Mouse (Mus musculus) heart, embryonic 10.5 days (tissue): ENCODE data around the gene Aatf. TPM values are rescaled to one million over a fixed set of nuclear protein-coding genes. Genes with fewer than 3 reads are reported as not detected.
A peak's percentile ranks its signal among the peaks of the same experiment; 100 is the strongest.
"Not testable (repeated sequence)": the region's sequence is repeated elsewhere in the genome, so short reads cannot be mapped to it uniquely, and the experiment has no call there.

ENCODE experiments used
- DNase-seq: peaks from one replicate; pipeline ENCODE4 v3.0.0-alpha.2; 2017; ENCODE audit warnings: low spot score
- H3K27ac ChIP-seq: fragments of 300-500 bp; sonication (generic); 2 replicates; pipeline ENCODE4 v1.5.1; 2016; ENCODE audit warnings: mild to moderate bottlenecking
- H3K27me3 ChIP-seq: fragments of 300-500 bp; sonication (generic); 2 replicates; pipeline ENCODE4 v1.6.1; 2016; ENCODE audit warnings: mild to moderate bottlenecking; ENCODE audit not compliant: poor library complexity, insufficient read depth, severe bottlenecking
- H3K36me3 ChIP-seq: fragments of 300-500 bp; sonication (generic); 2 replicates; pipeline ENCODE4 v1.6.1; 2016; ENCODE audit warnings: mild to moderate bottlenecking, moderate library complexity
- H3K4me1 ChIP-seq: fragments of 300-500 bp; sonication (generic); 2 replicates; pipeline ENCODE4 v1.6.1; 2016; ENCODE audit warnings: mild to moderate bottlenecking
- H3K4me3 ChIP-seq: fragments of 300-500 bp; sonication (generic); 2 replicates; pipeline ENCODE4 v1.5.1; 2016; ENCODE audit warnings: mild to moderate bottlenecking, moderate library complexity
- H3K9me3 ChIP-seq: fragments of 300-500 bp; sonication (generic); 2 replicates; pipeline ENCODE4 v1.6.1; 2016; ENCODE audit warnings: mild to moderate bottlenecking, moderate library complexity
- WGBS: fragments of 180-500 bp; shearing (Covaris S2); methylation state at CpG from one replicate; pipeline ENCODE4 v1.1.7; 2016; 5-methylcytosine and 5-hydroxymethylcytosine counted together
- polyA plus RNA-seq: library from polyadenylated mRNA; unstranded; fragments of >200 nt; fragmentation: Nextera tagmentation; extraction: Ambion mirVana; gene quantifications from 2 replicates; pipeline ENCODE4 v1.2.1, GENCODE M21; 2016

Aatf gene
- polyA plus RNA-seq, 1 experiment from 2014 or later: 45.3 TPM

GRCm38 (mm10) chr11:84411642-84412018, 101.7 kb downstream of the Aatf start:
- 62% methylated on average over 7 of the region's 7 CpGs for WGBS
- no peaks in the 10 kb centered on the region for H3K27me3 ChIP-seq
- no peak overlapping the region for H3K4me3 ChIP-seq
- H3K4me1 ChIP-seq: peaks cover 30% of the 10 kb centered on the region
- H3K9me3 ChIP-seq: 0 out of 2 replicates have a peak, but pooled peaks cover 3% of the 10 kb centered on the region
- peak overlapping the region; percentile 63; the same call in 1 of the 2 replicates for H3K27ac ChIP-seq
- no peak for DNase-seq
- no peaks in the 10 kb centered on the region for H3K36me3 ChIP-seq

- H3K4me3 ChIP-seq: no peak overlapping the region
- no peaks in the 10 kb centered on the region for H3K27me3 ChIP-seq
- peaks cover 30% of the 10 kb centered on the region for H3K4me1 ChIP-seq
- DNase-seq: no peak
- no peaks in the 10 kb centered on the region for H3K36me3 ChIP-seq
- peak overlapping the region; percentile 63; the same call in 1 of the 2 replicates for H3K27ac ChIP-seq
- 58% methylated on average over 7 of the region's 7 CpGs for WGBS
- H3K9me3 ChIP-seq: 0 out of 2 replicates have a peak, but pooled peaks cover 4% of the 10 kb centered on the region
These were observed 102.3 kb downstream of the Aatf start for GRCm38 (mm10) chr11:84410879-84411641.

GRCm38 (mm10) chr11:84410383-84410782, 102.9 kb downstream of the Aatf start:
- 0 out of 2 replicates have a peak, but pooled peaks cover 4% of the 10 kb centered on the region for H3K9me3 ChIP-seq
- WGBS: 55% methylated on average over 4 of the region's 4 CpGs
- DNase-seq: no peak
- peaks cover 30% of the 10 kb centered on the region for H3K4me1 ChIP-seq
- H3K36me3 ChIP-seq: no peaks in the 10 kb centered on the region
- no peaks in the 10 kb centered on the region for H3K27me3 ChIP-seq
- no peak overlapping the region for H3K27ac ChIP-seq
- no peak overlapping the region for H3K4me3 ChIP-seq

GRCm38 (mm10) chr11:84406733-84407132, 106.6 kb downstream of the Aatf start:
- Histone ChIP-seq H3K36me3 (no peaks in the 10 kb centered on the region), H3K4me1 (peaks cover 28% of the 10 kb centered on the region), H3K4me3 (no peak overlapping the region), H3K27ac (no peak overlapping the region), H3K27me3 (no peaks in the 10 kb centered on the region), H3K9me3 (0 out of 2 replicates have a peak, but pooled peaks cover 4% of the 10 kb centered on the region)
- DNase-seq: no peak
- WGBS: 91% methylated on average over 4 of the region's 4 CpGs

GRCm38 (mm10) chr11:84395010-84395409, 118.3 kb downstream of the Aatf start:
- WGBS: 77% methylated on average over 1 of the region's 1 CpGs
- peaks cover 27% of the 10 kb centered on the region for H3K4me1 ChIP-seq

GRCm38 (mm10) chr11:84393571-84393970, 119.8 kb downstream of the Aatf start:
- Histone ChIP-seq H3K4me3 (no peak overlapping the region), H3K27me3 (no peaks in the 10 kb centered on the region), H3K4me1 (peaks cover 39% of the 10 kb centered on the region), H3K27ac (no peak overlapping the region), H3K9me3 (no peaks in the 10 kb centered on the region), H3K36me3 (peaks cover 32% of the 10 kb centered on the region)
- WGBS: 41% methylated on average over 7 of the region's 7 CpGs
- no peak for DNase-seq

More at GRCm38 (mm10) chr11:84395010-84395409, 118.3 kb downstream of the Aatf start:
- H3K9me3 ChIP-seq: no peaks in the 10 kb centered on the region
- no peaks in the 10 kb centered on the region for H3K27me3 ChIP-seq
- H3K27ac ChIP-seq: no peak overlapping the region
- no peak overlapping the region for H3K4me3 ChIP-seq
- peaks cover 35% of the 10 kb centered on the region for H3K36me3 ChIP-seq
- DNase-seq: no peak

- H3K27me3 ChIP-seq, H3K4me3 ChIP-seq, H3K9me3 ChIP-seq, H3K27ac ChIP-seq, DNase-seq: not testable (repeated sequence)
- 73% methylated on average over 7 of the region's 7 CpGs for WGBS
- Histone ChIP-seq H3K36me3 (peaks cover 19% of the 10 kb centered on the region), H3K4me1 (peaks cover 48% of the 10 kb centered on the region)
These were observed 121.3 kb downstream of the Aatf start for GRCm38 (mm10) chr11:84392066-84392465.

- Histone ChIP-seq H3K36me3 (peaks cover 17% of the 10 kb centered on the region), H3K4me3 (no peak overlapping the region), H3K9me3 (no peaks in the 10 kb centered on the region), H3K27me3 (no peaks in the 10 kb centered on the region), H3K4me1 (peaks cover 48% of the 10 kb centered on the region), H3K27ac (peak overlapping the region; percentile 16; the same call in 1 of the 2 replicates)
- WGBS: 53% methylated on average over 8 of the region's 8 CpGs
- DNase-seq: no peak
These were observed 122.2 kb downstream of the Aatf start for GRCm38 (mm10) chr11:84391126-84391525.

- Histone ChIP-seq H3K27me3 (no peaks in the 10 kb centered on the region), H3K9me3 (no peaks in the 10 kb centered on the region), H3K27ac (no peak overlapping the region), H3K4me1 (peaks cover 48% of the 10 kb centered on the region), H3K36me3 (peaks cover 17% of the 10 kb centered on the region), H3K4me3 (no peak overlapping the region)
- WGBS: 65% methylated on average over 6 of the region's 6 CpGs
- no peak for DNase-seq
These were observed 124.0 kb downstream of the Aatf start for GRCm38 (mm10) chr11:84389332-84389731.

- WGBS: 88% methylated on average over 6 of the region's 6 CpGs
- Histone ChIP-seq H3K27ac (no peak overlapping the region), H3K4me1 (peaks cover 12% of the 10 kb centered on the region), H3K4me3 (no peak overlapping the region), H3K27me3 (no peaks in the 10 kb centered on the region), H3K9me3 (no peaks in the 10 kb centered on the region), H3K36me3 (peaks cover 8% of the 10 kb centered on the region; the same call in 1 of the 2 replicates)
- DNase-seq: no peak
These were observed 129.4 kb downstream of the Aatf start for GRCm38 (mm10) chr11:84383891-84384290.

- DNase-seq: no peak
- H3K36me3 ChIP-seq: peaks cover 8% of the 10 kb centered on the region; the same call in 1 of the 2 replicates
These were observed 130.9 kb downstream of the Aatf start for GRCm38 (mm10) chr11:84382450-84382849.

GRCm38 (mm10) chr11:84376510-84377365, 136.6 kb downstream of the Aatf start:
- no peak overlapping the region for H3K4me3 ChIP-seq
- H3K36me3 ChIP-seq: peaks cover 20% of the 10 kb centered on the region
- no peak for DNase-seq
- H3K27me3 ChIP-seq: no peaks in the 10 kb centered on the region
- WGBS: 86% methylated on average over 13 of the region's 13 CpGs
- H3K27ac ChIP-seq: no peak overlapping the region
- H3K9me3 ChIP-seq: no peaks in the 10 kb centered on the region
- no peaks in the 10 kb centered on the region for H3K4me1 ChIP-seq

More at GRCm38 (mm10) chr11:84382450-84382849, 130.9 kb downstream of the Aatf start:
- Histone ChIP-seq H3K27ac (no peak overlapping the region), H3K27me3 (no peaks in the 10 kb centered on the region), H3K4me1 (no peaks in the 10 kb centered on the region), H3K4me3 (no peak overlapping the region), H3K9me3 (no peaks in the 10 kb centered on the region)
- WGBS: 90% methylated on average over 13 of the region's 13 CpGs
